Mouse (Mus musculus) G1E (cell line): ENCODE measurements at regions not wholly inside any gene's neighbourhood (a gene's known extent, or its start where the extent isn't known, plus 50 kb on each side); places are given as distances from the start of the nearest gene placed in this dataset.

Source experiments
- ATAC-seq: 2 replicates; pipeline ENCODE4 v1.8.0; 2016; ENCODE audit warnings: mild to moderate bottlenecking; ENCODE audit not compliant: insufficient number of reproducible peaks, poor library complexity, low FRiP score, severe bottlenecking; ENCODE audit errors: extremely low read depth
- DNase-seq: peaks from one replicate; pipeline ENCODE4 v3.0.0; 2012; ENCODE audit warnings: low spot score
- H3K27me3 ChIP-seq: 2 replicates; pipeline ENCODE4 v1.6.1; 2012; ENCODE audit warnings: mild to moderate bottlenecking, low read length, inconsistent platforms; ENCODE audit not compliant: insufficient read depth
- H3K36me3 ChIP-seq: replicated peaks from 2 replicates; pipeline ENCODE3; 2012; ENCODE audit warnings: mild to moderate bottlenecking, inconsistent platforms
- H3K4me1 ChIP-seq: 2 replicates; pipeline ENCODE4 v1.6.1; 2012; ENCODE audit warnings: low read depth, low read length, inconsistent platforms, mixed read lengths; ENCODE audit not compliant: insufficient read depth
- H3K4me3 ChIP-seq: 2 replicates; pipeline ENCODE4 v1.5.1; 2012; ENCODE audit warnings: low read depth, mild to moderate bottlenecking, inconsistent platforms, low read length, moderate library complexity, mixed read lengths
- H3K9me3 ChIP-seq: replicated peaks from 2 replicates; pipeline ENCODE4 v1.6.1; 2012; ENCODE audit warnings: inconsistent platforms
- CTCF ChIP-seq: IDR thresholded peaks from 2 replicates; pipeline ENCODE4 v1.5.1; 2012; ENCODE audit warnings: low read depth, low read length, inconsistent platforms, mixed read lengths
- GATA1 ChIP-seq: IDR thresholded peaks from 2 replicates; pipeline ENCODE4 v1.6.1; 2012; ENCODE audit warnings: borderline replicate concordance, low read length, inconsistent platforms, mixed read lengths
- GATA2 ChIP-seq: IDR thresholded peaks from 2 replicates; pipeline ENCODE4 v1.6.1; 2012; ENCODE audit warnings: low read depth, low read length, inconsistent platforms, borderline replicate concordance
- POLR2AphosphoS5 ChIP-seq: IDR thresholded peaks from 2 replicates; pipeline ENCODE4 v1.6.1; 2012; ENCODE audit warnings: low read depth, low read length, inconsistent platforms; ENCODE audit not compliant: insufficient replicate concordance
- TAL1 ChIP-seq: conservative IDR thresholded peaks from 2 replicates; pipeline ENCODE4 v1.6.1; 2012; ENCODE audit warnings: low read depth, low read length, inconsistent platforms, mixed read lengths

DNA sequence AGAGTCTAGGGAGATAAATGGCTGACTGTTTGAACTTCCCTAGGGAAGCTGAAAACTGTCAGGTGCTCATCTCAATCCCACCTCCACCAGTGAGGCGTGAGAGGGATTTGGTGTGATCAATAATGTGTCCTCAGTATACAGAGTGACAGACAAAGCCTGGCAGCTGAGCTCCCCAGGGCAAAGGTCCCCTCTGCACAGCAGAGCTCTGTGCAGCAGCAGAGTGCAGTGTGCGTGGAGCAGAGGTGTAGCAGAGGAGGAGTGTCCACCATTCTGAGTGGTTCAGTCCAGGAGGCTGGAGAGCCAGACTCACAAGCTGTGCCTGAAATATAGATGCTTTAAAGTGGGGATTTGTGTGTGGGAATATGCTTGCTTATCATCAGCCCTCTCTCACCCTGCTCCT is 112.8 kb upstream of the Etl4 start:
- no peaks in the 10 kb centered on the region for H3K9me3 ChIP-seq
- H3K36me3 ChIP-seq: no peaks in the 10 kb centered on the region
- no peak for ATAC-seq
- H3K4me1 ChIP-seq: no peaks in the 10 kb centered on the region
- TF ChIP-seq POLR2AphosphoS5 (no peak), CTCF (no peak), GATA2 (no peak), TAL1 (no peak), GATA1 (no peak)
- H3K4me3 ChIP-seq: no peak overlapping the region
- H3K27me3 ChIP-seq: no peaks in the 10 kb centered on the region
- no peak for DNase-seq
